Mouse (Mus musculus) midbrain, embryonic 13.5 days (tissue): ENCODE measurements at regions not wholly inside any gene's neighbourhood (a gene's known extent, or its start where the extent isn't known, plus 50 kb on each side); places are given as distances from the start of the nearest gene placed in this dataset.

Experiments used
- ATAC-seq: fragments of 200-750 bp; cut with Nextera tagmentation; 2 replicates; pipeline ENCODE4 v1.8.0; 2017; ENCODE audit warnings: mild to moderate bottlenecking, moderate TSS enrichment, moderate library complexity
- H3K27ac ChIP-seq: fragments of 300-500 bp; sonication (generic); 2 replicates; pipeline ENCODE4 v1.5.1; 2015; ENCODE audit warnings: inconsistent platforms, mild to moderate bottlenecking, moderate library complexity
- H3K27me3 ChIP-seq: fragments of 300-500 bp; sonication (generic); 2 replicates; pipeline ENCODE4 v1.6.1; 2015; ENCODE audit warnings: mild to moderate bottlenecking, inconsistent platforms
- H3K36me3 ChIP-seq: fragments of 300-500 bp; sonication (generic); 2 replicates; pipeline ENCODE4 v1.6.1; 2015; ENCODE audit warnings: mild to moderate bottlenecking, inconsistent platforms
- H3K4me1 ChIP-seq: fragments of 300-500 bp; sonication (generic); replicated peaks from 2 replicates; pipeline ENCODE4 v1.6.1; 2015; ENCODE audit warnings: inconsistent platforms
- H3K4me2 ChIP-seq: fragments of 300-500 bp; sonication (generic); replicated peaks from 2 replicates; pipeline ENCODE4 v1.6.1; 2015; ENCODE audit warnings: moderate library complexity, mild to moderate bottlenecking, inconsistent platforms
- H3K4me3 ChIP-seq: fragments of 300-500 bp; sonication (generic); replicated peaks from 2 replicates; pipeline ENCODE4 v1.5.1; 2015; ENCODE audit warnings: mild to moderate bottlenecking, inconsistent platforms
- H3K9ac ChIP-seq: fragments of 300-500 bp; sonication (generic); replicated peaks from 2 replicates; pipeline ENCODE4 v1.6.1; 2015; ENCODE audit warnings: mild to moderate bottlenecking, inconsistent platforms
- H3K9me3 ChIP-seq: fragments of 300-500 bp; sonication (generic); 2 replicates; pipeline ENCODE4 v1.6.1; 2016; ENCODE audit warnings: mild to moderate bottlenecking, inconsistent platforms
- WGBS: fragments of 180-500 bp; shearing (Covaris S2); methylation state at CpG from one replicate; pipeline ENCODE4 v1.1.7; 2015; 5-methylcytosine and 5-hydroxymethylcytosine counted together

GRCm38 (mm10) chr12:25264408-25264807 is 167.5 kb upstream of the Id2 start:
- no peaks in the 10 kb centered on the region for H3K9me3 ChIP-seq
- H3K36me3 ChIP-seq: no peaks in the 10 kb centered on the region
- no peak overlapping the region for H3K27ac ChIP-seq
- no peak overlapping the region for H3K9ac ChIP-seq
- H3K4me1 ChIP-seq: peaks cover 9% of the 10 kb centered on the region; the same call in 1 of the 2 replicates
- H3K27me3 ChIP-seq: no peaks in the 10 kb centered on the region
- H3K4me2 ChIP-seq: no peak overlapping the region
- ATAC-seq: no peak
- WGBS: 90% methylated on average over 3 of the region's 3 CpGs
- no peak overlapping the region for H3K4me3 ChIP-seq

DNA sequence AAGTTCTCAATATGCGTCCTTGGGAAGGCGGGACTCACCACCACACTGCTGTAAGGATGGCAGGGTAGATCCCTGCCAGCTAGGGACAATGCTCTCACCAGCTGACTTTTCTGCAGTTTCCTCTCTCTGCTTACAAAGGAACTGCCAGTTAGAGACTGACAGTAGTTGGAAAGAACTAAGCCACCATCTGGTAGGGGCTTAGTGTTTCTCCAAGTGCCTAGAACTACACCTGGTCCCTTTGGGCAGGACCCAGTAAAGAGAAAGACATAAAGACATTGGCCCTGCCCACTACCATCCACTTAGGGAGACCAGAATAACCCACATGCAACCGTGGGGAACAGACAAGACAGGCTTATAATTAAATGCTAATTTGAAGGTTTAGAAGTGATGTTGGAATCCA is 165.5 kb upstream of the Id2 start:
- Histone ChIP-seq H3K27me3 (no peaks in the 10 kb centered on the region), H3K36me3 (no peaks in the 10 kb centered on the region), H3K4me2 (no peak overlapping the region), H3K4me1 (peaks cover 9% of the 10 kb centered on the region; the same call in 1 of the 2 replicates), H3K9ac (no peak overlapping the region), H3K9me3 (no peaks in the 10 kb centered on the region), H3K4me3 (no peak overlapping the region), H3K27ac (no peak overlapping the region)
- no peak for ATAC-seq
- WGBS: 81% methylated on average over 3 of the region's 3 CpGs

GRCm38 (mm10) chr12:25259123-25259522 is 162.2 kb upstream of the Id2 start:
- no peak for ATAC-seq
- 94% methylated on average over 2 of the region's 2 CpGs for WGBS
- Histone ChIP-seq H3K27me3 (no peaks in the 10 kb centered on the region), H3K36me3 (no peaks in the 10 kb centered on the region), H3K27ac (no peak overlapping the region), H3K4me1 (no peaks in the 10 kb centered on the region), H3K9ac (no peak overlapping the region), H3K4me3 (no peak overlapping the region), H3K9me3 (no peaks in the 10 kb centered on the region), H3K4me2 (no peak overlapping the region)

GRCm38 (mm10) chr12:25256268-25256667 is 159.3 kb upstream of the Id2 start:
- Histone ChIP-seq H3K27me3 (no peaks in the 10 kb centered on the region), H3K27ac (no peak overlapping the region), H3K9me3 (peaks cover 8% of the 10 kb centered on the region; the same call in 1 of the 2 replicates), H3K4me3 (no peak overlapping the region), H3K4me1 (no peaks in the 10 kb centered on the region), H3K9ac (no peak overlapping the region), H3K36me3 (no peaks in the 10 kb centered on the region), H3K4me2 (no peak overlapping the region)
- ATAC-seq: no peak
- WGBS: 81% methylated on average over 6 of the region's 6 CpGs

- no peaks in the 10 kb centered on the region for H3K27me3 ChIP-seq
- ATAC-seq: no peak
- H3K4me1 ChIP-seq: no peaks in the 10 kb centered on the region
- H3K4me3 ChIP-seq: no peak overlapping the region
- no peak overlapping the region for H3K9ac ChIP-seq
- peaks cover 8% of the 10 kb centered on the region; the same call in 1 of the 2 replicates for H3K9me3 ChIP-seq
- no peaks in the 10 kb centered on the region for H3K36me3 ChIP-seq
- WGBS: 88% methylated on average over 6 of the region's 6 CpGs
- no peak overlapping the region for H3K4me2 ChIP-seq
- no peak overlapping the region for H3K27ac ChIP-seq
Measured at GRCm38 (mm10) chr12:25254716-25255115, 157.8 kb upstream of the Id2 start.

- no peaks in the 10 kb centered on the region for H3K36me3 ChIP-seq
- H3K4me2 ChIP-seq: no peak overlapping the region
- no peaks in the 10 kb centered on the region for H3K27me3 ChIP-seq
- no peak for ATAC-seq
- H3K4me1 ChIP-seq: no peaks in the 10 kb centered on the region
- H3K9ac ChIP-seq: no peak overlapping the region
- WGBS: 89% methylated on average over 6 of the region's 6 CpGs
- H3K9me3 ChIP-seq: peaks cover 8% of the 10 kb centered on the region; the same call in 1 of the 2 replicates
- no peak overlapping the region for H3K4me3 ChIP-seq
- H3K27ac ChIP-seq: no peak overlapping the region
Measured at GRCm38 (mm10) chr12:25252776-25253510, 156.0 kb upstream of the Id2 start.

- peaks cover 8% of the 10 kb centered on the region; the same call in 1 of the 2 replicates for H3K9me3 ChIP-seq
- no peak overlapping the region for H3K27ac ChIP-seq
- WGBS: 88% methylated on average over 4 of the region's 4 CpGs
- H3K4me1 ChIP-seq: no peaks in the 10 kb centered on the region
- H3K27me3 ChIP-seq: no peaks in the 10 kb centered on the region
- H3K36me3 ChIP-seq: no peaks in the 10 kb centered on the region
- no peak overlapping the region for H3K4me3 ChIP-seq
- no peak overlapping the region for H3K9ac ChIP-seq
- no peak overlapping the region for H3K4me2 ChIP-seq
- ATAC-seq: no peak
Measured at GRCm38 (mm10) chr12:25251411-25252171, 154.7 kb upstream of the Id2 start.

DNA sequence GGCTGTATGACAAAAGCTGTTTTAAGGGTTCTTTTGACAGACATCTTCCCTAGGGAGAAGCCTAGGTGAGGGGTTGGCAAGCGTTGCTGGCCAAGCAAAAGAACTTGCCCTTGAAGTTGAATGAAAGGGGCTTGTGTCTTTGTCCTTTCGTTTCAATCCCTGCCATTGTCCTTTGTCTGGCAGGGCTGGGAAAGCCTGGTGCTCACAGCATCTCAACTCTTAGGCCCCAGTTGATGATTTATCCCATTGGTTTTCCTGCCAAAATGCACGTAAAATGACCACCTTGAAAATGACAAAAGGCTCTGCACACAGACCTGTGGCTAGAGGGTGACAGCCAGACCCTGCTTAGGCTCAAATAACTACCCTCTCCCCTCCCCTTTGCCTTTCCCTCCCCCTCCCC is 153.9 kb upstream of the Id2 start:
- Histone ChIP-seq H3K36me3 (no peaks in the 10 kb centered on the region), H3K9me3 (peaks cover 8% of the 10 kb centered on the region; the same call in 1 of the 2 replicates), H3K9ac (no peak overlapping the region), H3K4me2 (no peak overlapping the region), H3K4me1 (no peaks in the 10 kb centered on the region), H3K4me3 (no peak overlapping the region), H3K27me3 (no peaks in the 10 kb centered on the region; the same call in 1 of the 2 replicates), H3K27ac (no peak overlapping the region)
- WGBS: 10% methylated on average over 3 of the region's 3 CpGs
- no peak for ATAC-seq

DNA sequence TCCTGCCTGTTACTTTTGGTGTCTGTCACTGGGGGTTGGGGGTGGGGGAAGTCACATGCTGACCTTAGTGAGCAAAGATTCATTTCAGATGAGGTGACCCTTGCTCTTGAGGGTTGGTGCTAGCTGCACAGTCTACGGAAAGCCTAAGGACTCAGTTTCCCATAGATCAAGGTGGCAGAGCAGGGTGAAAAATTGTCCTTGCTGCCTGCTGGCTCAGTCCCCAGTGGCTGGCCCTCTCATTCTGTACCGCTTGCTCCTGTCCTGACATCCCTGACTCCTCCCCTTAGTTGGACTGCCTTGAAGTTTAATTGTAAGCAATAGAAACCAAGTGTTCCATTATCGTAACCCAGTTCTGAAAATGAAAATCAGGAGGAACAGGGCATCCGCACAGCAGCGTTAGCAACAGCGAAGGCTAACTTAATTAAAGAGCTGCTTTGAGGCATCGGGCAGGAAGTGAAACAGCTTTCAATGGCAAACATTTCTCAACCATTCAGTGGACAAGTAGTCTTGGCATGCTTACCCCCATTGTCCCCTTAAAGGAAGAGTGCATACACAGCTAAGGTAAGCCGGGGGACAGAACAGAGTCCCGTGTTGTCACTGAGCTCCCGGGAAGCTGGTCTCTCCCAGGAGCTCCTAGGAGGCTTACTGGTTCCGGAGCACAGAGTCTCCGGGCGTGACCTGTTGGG is 151.9 kb upstream of the Id2 start:
- no peak overlapping the region for H3K4me2 ChIP-seq
- H3K36me3 ChIP-seq: no peaks in the 10 kb centered on the region
- no peak overlapping the region for H3K9ac ChIP-seq
- no peak for ATAC-seq
- no peak overlapping the region for H3K4me3 ChIP-seq
- 82% methylated on average over 13 of the region's 13 CpGs for WGBS
- peaks cover 8% of the 10 kb centered on the region; the same call in 1 of the 2 replicates for H3K9me3 ChIP-seq
- 0 out of 2 replicates have a peak, but pooled peaks cover 4% of the 10 kb centered on the region for H3K4me1 ChIP-seq
- H3K27me3 ChIP-seq: no peaks in the 10 kb centered on the region; the same call in 1 of the 2 replicates
- no peak overlapping the region for H3K27ac ChIP-seq

DNA sequence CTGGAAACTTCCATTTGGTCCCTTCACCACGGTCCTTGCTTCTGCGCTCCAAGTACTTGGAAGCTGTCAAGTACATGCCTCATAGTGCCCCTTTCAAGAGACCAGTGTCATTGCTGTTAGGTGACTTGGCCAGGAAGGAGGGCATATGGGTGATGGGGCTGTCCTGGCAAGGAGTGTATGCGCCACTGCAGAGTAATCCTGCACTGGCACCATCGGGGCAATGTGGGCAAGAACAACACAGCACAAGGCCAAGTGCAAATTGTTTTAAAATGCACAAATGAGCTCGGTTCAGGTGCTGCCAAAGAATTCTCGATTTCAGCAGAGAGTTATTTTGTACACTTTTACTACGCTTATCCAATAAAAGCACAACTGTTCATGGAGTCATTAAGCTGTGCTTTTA is 149.6 kb upstream of the Id2 start:
- no peak for ATAC-seq
- no peak overlapping the region for H3K4me2 ChIP-seq
- H3K27me3 ChIP-seq: no peaks in the 10 kb centered on the region; the same call in 1 of the 2 replicates
- H3K4me1 ChIP-seq: 0 out of 2 replicates have a peak, but pooled peaks cover 4% of the 10 kb centered on the region
- no peak overlapping the region for H3K9ac ChIP-seq
- WGBS: 93% methylated on average over 7 of the region's 7 CpGs
- no peak overlapping the region for H3K27ac ChIP-seq
- no peak overlapping the region for H3K4me3 ChIP-seq
- H3K36me3 ChIP-seq: no peaks in the 10 kb centered on the region
- no peaks in the 10 kb centered on the region for H3K9me3 ChIP-seq

DNA sequence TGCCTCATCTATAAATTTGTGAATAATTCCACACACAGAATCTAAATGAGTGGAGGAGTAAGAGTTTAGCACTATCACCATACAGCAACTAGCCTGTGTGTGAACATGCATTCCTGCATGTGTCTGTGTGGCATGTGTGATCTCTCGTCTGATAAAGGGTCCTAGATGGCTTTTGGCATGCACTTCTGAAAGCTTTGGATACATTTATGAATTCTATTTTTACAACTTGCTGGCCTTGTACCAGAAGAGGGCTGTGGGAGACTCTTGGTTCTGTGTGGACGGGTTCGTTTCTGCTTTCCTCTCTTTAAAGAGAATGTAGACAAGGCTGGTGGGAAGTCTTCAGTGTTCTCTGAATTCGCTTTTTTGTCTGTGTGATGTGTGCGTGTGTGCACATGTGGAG is 148.7 kb upstream of the Id2 start:
- H3K27me3 ChIP-seq: no peaks in the 10 kb centered on the region; the same call in 1 of the 2 replicates
- no peak overlapping the region for H3K9ac ChIP-seq
- 84% methylated on average over 5 of the region's 5 CpGs for WGBS
- H3K4me3 ChIP-seq: no peak overlapping the region
- H3K4me1 ChIP-seq: 0 out of 2 replicates have a peak, but pooled peaks cover 4% of the 10 kb centered on the region
- H3K4me2 ChIP-seq: no peak overlapping the region
- H3K36me3 ChIP-seq: no peaks in the 10 kb centered on the region
- no peak overlapping the region for H3K27ac ChIP-seq
- no peaks in the 10 kb centered on the region for H3K9me3 ChIP-seq
- ATAC-seq: no peak

GRCm38 (mm10) chr12:25245251-25245650 is 148.3 kb upstream of the Id2 start:
- no peak for ATAC-seq
- Histone ChIP-seq H3K4me2 (no peak overlapping the region), H3K4me1 (0 out of 2 replicates have a peak, but pooled peaks cover 4% of the 10 kb centered on the region), H3K9ac (no peak overlapping the region), H3K9me3 (no peaks in the 10 kb centered on the region), H3K27ac (no peak overlapping the region), H3K36me3 (no peaks in the 10 kb centered on the region), H3K27me3 (no peaks in the 10 kb centered on the region; the same call in 1 of the 2 replicates), H3K4me3 (no peak overlapping the region)
- WGBS: 95% methylated on average over 5 of the region's 5 CpGs
